ENCODE assay signal across 8 mouse cellular contexts in the genomic region with DNA sequence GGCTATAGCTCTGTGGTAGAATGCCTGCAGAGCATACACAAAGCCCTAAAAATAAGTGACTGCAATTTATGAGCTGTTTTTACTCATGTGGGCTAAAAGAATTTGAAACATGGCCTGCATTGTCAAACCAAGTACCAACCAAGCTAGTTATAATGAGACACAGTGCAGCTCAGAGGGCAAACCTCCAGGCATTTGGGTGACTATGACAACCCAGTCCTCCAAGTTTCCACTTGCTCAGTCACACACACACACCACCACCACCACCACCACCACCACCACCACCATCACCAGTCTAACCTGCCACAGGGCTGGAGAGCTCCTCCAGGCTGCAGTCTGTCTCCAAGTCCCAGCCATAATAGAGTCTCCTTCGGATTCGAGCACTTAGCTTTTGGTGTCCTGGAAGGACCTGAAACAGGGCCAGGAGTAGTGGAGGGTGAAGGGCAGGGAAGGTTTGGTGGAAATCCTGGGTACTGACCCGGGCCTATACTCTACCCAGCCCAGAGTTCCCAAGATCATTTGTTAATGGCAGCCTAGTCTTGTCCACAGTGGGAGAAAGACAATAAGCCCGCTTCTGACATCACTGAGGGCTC. TPM values are rescaled to one million over a fixed set of nuclear protein-coding genes. Genes with fewer than 3 reads are reported as not detected.
DNase-seq lines count a peak whose midpoint lies in the region; ATAC-seq and TF ChIP-seq lines count a peak whose summit lies in the region.

No protein-coding gene starts in this region.

- no peak for TF ChIP-seq POLR2A in small intestine, adult 2 months (IDR thresholded peaks at IDR 0.05; ENCODE audit: low read depth, low read length)

- peak overlapping the region; percentile 95 for H3K27ac ChIP-seq in hindbrain, embryonic 10.5 days
- H3K27ac ChIP-seq in limb, embryonic 15.5 days, result 0 out of 2 replicates have a peak overlapping the region, but pooled peaks have one; percentile 97
- H3K27ac ChIP-seq in small intestine, adult 2 months (ENCODE audit: insufficient read depth, low read depth, low read length), result peak overlapping the region; percentile 95

- peak; percentile 28 for DNase-seq in cerebellum, adult 11-12 months
- no peak for DNase-seq in G1E (ENCODE audit: low spot score)
- DNase-seq in hindbrain, embryonic 10.5 days (ENCODE audit: low spot score), result no peak
- DNase-seq in frontal cortex, postnatal 25 days (ENCODE audit: low spot score in 2 of 2), result no peak
- no peak for DNase-seq in urinary bladder, postnatal 4 days (ENCODE audit: low spot score in 2 of 2)

- H3K27me3 ChIP-seq in G1E (ENCODE audit: insufficient read depth, low read length), result no peaks in the 10 kb centered on the region
- no peaks in the 10 kb centered on the region for H3K27me3 ChIP-seq in hindbrain, embryonic 10.5 days (ENCODE audit: insufficient read depth, poor library complexity, severe bottlenecking)
- no peaks in the 10 kb centered on the region for H3K27me3 ChIP-seq in limb, embryonic 15.5 days
- no peaks in the 10 kb centered on the region for H3K27me3 ChIP-seq in small intestine, adult 2 months (ENCODE audit: control insufficient read depth, insufficient read depth, low read length)

- TF ChIP-seq CTCF in G1E (IDR thresholded peaks at IDR 0.05; ENCODE audit: low read depth, low read length), result no peak
- no peak for TF ChIP-seq CTCF in small intestine, adult 2 months (IDR thresholded peaks at IDR 0.05; ENCODE audit: extremely low read depth, insufficient read length, insufficient replicate concordance, low read depth, low read length)

- H3K4me2 ChIP-seq in limb, embryonic 15.5 days, result peak overlapping the region; percentile 87

- no peaks in the 10 kb centered on the region for H3K9me3 ChIP-seq in G1E (replicated peaks)
- no peaks in the 10 kb centered on the region for H3K9me3 ChIP-seq in hindbrain, embryonic 10.5 days
- no peaks in the 10 kb centered on the region for H3K9me3 ChIP-seq in limb, embryonic 15.5 days

- no peak for ATAC-seq in cerebellum, adult (ENCODE audit: insufficient number of reproducible peaks, low FRiP score, low TSS enrichment)
- ATAC-seq in G1E (ENCODE audit: extremely low read depth, insufficient number of reproducible peaks, low FRiP score, poor library complexity, severe bottlenecking), result no peak
- ATAC-seq in limb, embryonic 15.5 days (ENCODE audit: insufficient number of reproducible peaks, low FRiP score, low TSS enrichment, low read depth), result no peak

- peak overlapping the region; percentile 80 for H3K4me3 ChIP-seq in G1E (ENCODE audit: low read depth, low read length)
- H3K4me3 ChIP-seq in hindbrain, embryonic 10.5 days, result peak overlapping the region; percentile 77
- peak overlapping the region; percentile 97 for H3K4me3 ChIP-seq in limb, embryonic 15.5 days
- peak overlapping the region; percentile 77 for H3K4me3 ChIP-seq in small intestine, adult 2 months (ENCODE audit: low read depth, low read length)

- 63% methylated on average over 4 of the region's 4 CpGs for WGBS in hindbrain, embryonic 10.5 days
- 52% methylated on average over 4 of the region's 4 CpGs for WGBS in limb, embryonic 15.5 days
- WGBS in small intestine, adult 2 months, result 9% methylated on average over 4 of the region's 4 CpGs

- H3K4me1 ChIP-seq in G1E (ENCODE audit: insufficient read depth, low read depth, low read length), result peaks cover 89% of the 10 kb centered on the region
- peaks cover 30% of the 10 kb centered on the region for H3K4me1 ChIP-seq in hindbrain, embryonic 10.5 days (replicated peaks)
- H3K4me1 ChIP-seq in limb, embryonic 15.5 days, result peaks cover 24% of the 10 kb centered on the region
- no peaks in the 10 kb centered on the region for H3K4me1 ChIP-seq in small intestine, adult 2 months (ENCODE audit: control insufficient read depth, insufficient read depth, insufficient read length, low read length)

- peaks cover 63% of the 10 kb centered on the region for H3K36me3 ChIP-seq in G1E (replicated peaks)
- peaks cover 60% of the 10 kb centered on the region for H3K36me3 ChIP-seq in hindbrain, embryonic 10.5 days
- peaks cover 56% of the 10 kb centered on the region for H3K36me3 ChIP-seq in limb, embryonic 15.5 days
- H3K36me3 ChIP-seq in small intestine, adult 2 months (ENCODE audit: control insufficient read depth, insufficient read depth, low read length), result peaks cover 48% of the 10 kb centered on the region

- peak overlapping the region; percentile 92 for H3K9ac ChIP-seq in limb, embryonic 15.5 days

RNA-seq across cellular contexts. Expression of a gene that starts 1.8 kb away (rescaled TPM):
- total RNA-seq in G1E (2014; fragmentation: Nextera tagmentation) (77.3 and 93.4 TPM in 2 replicates), G1E (2017) (140 and 143 TPM in 2 replicates)
- polyA plus RNA-seq in G1E (2012), result 83.2 and 105 TPM in 2 replicates
- 53.5 and 67.2 TPM in 2 replicates for polyA plus RNA-seq in hindbrain, embryonic 10.5 days (2016; fragmentation: Nextera tagmentation; extraction: Ambion mirVana)
- polyA plus RNA-seq in limb, embryonic 15.5 days (2015; fragmentation: Nextera tagmentation; extraction: Ambion mirVana), result 43.8 and 46.8 TPM in 2 replicates
- 31.5 and 90.4 TPM in 2 replicates for polyA plus RNA-seq in small intestine, adult 2 months (2012; rRNA removed)

RNA-seq across cellular contexts. Expression of a gene that starts 1.9 kb away (rescaled TPM):
- total RNA-seq in G1E (2014; fragmentation: Nextera tagmentation), result 85.7 and 93.8 TPM in 2 replicates
- total RNA-seq in G1E (2017), result 111 and 120 TPM in 2 replicates
- polyA plus RNA-seq in G1E (2012), result 101 and 112 TPM in 2 replicates
- polyA plus RNA-seq in hindbrain, embryonic 10.5 days (2016; fragmentation: Nextera tagmentation; extraction: Ambion mirVana), result 46.0 and 63.4 TPM in 2 replicates
- polyA plus RNA-seq in limb, embryonic 15.5 days (2015; fragmentation: Nextera tagmentation; extraction: Ambion mirVana), result 41.5 and 47.3 TPM in 2 replicates
- 47.4 and 113 TPM in 2 replicates for polyA plus RNA-seq in small intestine, adult 2 months (2012; rRNA removed)

RNA-seq across cellular contexts. Expression of a gene that starts 7.0 kb away (rescaled TPM):
- total RNA-seq in G1E (2014; fragmentation: Nextera tagmentation) (0.83 and 1.5 TPM in 2 replicates), G1E (2017) (0.22 and 0.29 TPM in 2 replicates)
- polyA plus RNA-seq in G1E (2012), result 0.03 TPM in 1 of 2 replicates, not detected in the other
- polyA plus RNA-seq in hindbrain, embryonic 10.5 days (2016; fragmentation: Nextera tagmentation; extraction: Ambion mirVana), result not detected in 2 replicates
- polyA plus RNA-seq in limb, embryonic 15.5 days (2015; fragmentation: Nextera tagmentation; extraction: Ambion mirVana), result 0.19 and 0.35 TPM in 2 replicates
- 1.2 TPM in 2 replicates for polyA plus RNA-seq in small intestine, adult 2 months (2012; rRNA removed)

RNA-seq across cellular contexts. Expression of a gene that starts 15.7 kb away (rescaled TPM):
- total RNA-seq in G1E (2014; fragmentation: Nextera tagmentation), result 2.5 and 5.1 TPM in 2 replicates
- total RNA-seq in G1E (2017), result 12.3 and 12.4 TPM in 2 replicates
- polyA plus RNA-seq in G1E (2012), result 0.40 and 0.47 TPM in 2 replicates
- 14.1 and 14.7 TPM in 2 replicates for polyA plus RNA-seq in hindbrain, embryonic 10.5 days (2016; fragmentation: Nextera tagmentation; extraction: Ambion mirVana)
- 10.7 and 10.9 TPM in 2 replicates for polyA plus RNA-seq in limb, embryonic 15.5 days (2015; fragmentation: Nextera tagmentation; extraction: Ambion mirVana)
- polyA plus RNA-seq in small intestine, adult 2 months (2012; rRNA removed), result 0.86 and 2.0 TPM in 2 replicates

RNA-seq across cellular contexts. Expression of a gene that starts 27.8 kb away (rescaled TPM):
- total RNA-seq in G1E (2014; fragmentation: Nextera tagmentation), result 45.8 and 58.0 TPM in 2 replicates
- 47.7 and 53.7 TPM in 2 replicates for total RNA-seq in G1E (2017)
- polyA plus RNA-seq in G1E (2012), result 21.0 and 24.2 TPM in 2 replicates
- polyA plus RNA-seq in hindbrain, embryonic 10.5 days (2016; fragmentation: Nextera tagmentation; extraction: Ambion mirVana), result 38.0 and 43.8 TPM in 2 replicates
- polyA plus RNA-seq in limb, embryonic 15.5 days (2015; fragmentation: Nextera tagmentation; extraction: Ambion mirVana), result 44.4 and 48.6 TPM in 2 replicates
- polyA plus RNA-seq in small intestine, adult 2 months (2012; rRNA removed), result 45.0 and 106 TPM in 2 replicates
